Mouse (Mus musculus): ENCODE data around the gene 6430628N08Rik. TPM values are rescaled to one million over a fixed set of nuclear protein-coding genes. Genes with fewer than 3 reads are reported as not detected.

Gene 6430628N08Rik
- polyA plus RNA-seq, 1 experiment = not detected

GRCm38 (mm10) chr4:115906791-115907190 is 16.3 kb downstream of the 6430628N08Rik start:
- H3K4me3 ChIP-seq (ENCODE audit: insufficient read depth, low read length) = no peak overlapping the region
- no peaks in the 10 kb centered on the region for H3K4me1 ChIP-seq (ENCODE audit: control insufficient read depth, insufficient read depth, low read length)
- no peak overlapping the region for H3K27ac ChIP-seq (ENCODE audit: insufficient read depth, low read depth, low read length)
- TF ChIP-seq CTCF (IDR thresholded peaks at IDR 0.05; ENCODE audit: low read depth, low read length) (no peak), POLR2A (IDR thresholded peaks at IDR 0.05; ENCODE audit: borderline replicate concordance, low read depth, low read length) (no peak)

- no peaks in the 10 kb centered on the region for H3K4me1 ChIP-seq (ENCODE audit: control insufficient read depth, insufficient read depth, low read length)
- no peak overlapping the region for H3K27ac ChIP-seq (ENCODE audit: insufficient read depth, low read depth, low read length)
- no peak overlapping the region for H3K4me3 ChIP-seq (ENCODE audit: insufficient read depth, low read length)
- TF ChIP-seq POLR2A (IDR thresholded peaks at IDR 0.05; ENCODE audit: borderline replicate concordance, low read depth, low read length) (no peak), CTCF (IDR thresholded peaks at IDR 0.05; ENCODE audit: low read depth, low read length) (no peak)
Observed at GRCm38 (mm10) chr4:115907994-115908393, 17.5 kb downstream of the 6430628N08Rik start.

- Histone ChIP-seq H3K27ac (ENCODE audit: insufficient read depth, low read depth, low read length) (no peak overlapping the region), H3K4me1 (ENCODE audit: control insufficient read depth, insufficient read depth, low read length) (no peaks in the 10 kb centered on the region), H3K4me3 (ENCODE audit: insufficient read depth, low read length) (no peak overlapping the region)
- no peak for TF ChIP-seq CTCF (IDR thresholded peaks at IDR 0.05; ENCODE audit: low read depth, low read length)
- TF ChIP-seq POLR2A (IDR thresholded peaks at IDR 0.05; ENCODE audit: borderline replicate concordance, low read depth, low read length) = no peak
Observed at GRCm38 (mm10) chr4:115908641-115909040, 18.2 kb downstream of the 6430628N08Rik start.

GRCm38 (mm10) chr4:115911586-115911985 is 21.1 kb downstream of the 6430628N08Rik start:
- Histone ChIP-seq H3K4me3 (ENCODE audit: insufficient read depth, low read length) (no peak overlapping the region), H3K4me1 (ENCODE audit: control insufficient read depth, insufficient read depth, low read length) (no peaks in the 10 kb centered on the region), H3K27ac (ENCODE audit: insufficient read depth, low read depth, low read length) (no peak overlapping the region)
- TF ChIP-seq POLR2A (IDR thresholded peaks at IDR 0.05; ENCODE audit: borderline replicate concordance, low read depth, low read length) (no peak), CTCF (IDR thresholded peaks at IDR 0.05; ENCODE audit: low read depth, low read length) (no peak)

- Histone ChIP-seq H3K27ac (ENCODE audit: insufficient read depth, low read depth, low read length) (no peak overlapping the region), H3K4me3 (ENCODE audit: insufficient read depth, low read length) (no peak overlapping the region), H3K4me1 (ENCODE audit: control insufficient read depth, insufficient read depth, low read length) (no peaks in the 10 kb centered on the region)
- TF ChIP-seq POLR2A (IDR thresholded peaks at IDR 0.05; ENCODE audit: borderline replicate concordance, low read depth, low read length) (no peak), CTCF (IDR thresholded peaks at IDR 0.05; ENCODE audit: low read depth, low read length) (no peak)
Observed at GRCm38 (mm10) chr4:115919911-115920310, 29.4 kb downstream of the 6430628N08Rik start.

GRCm38 (mm10) chr4:115922688-115923087 is 32.2 kb downstream of the 6430628N08Rik start:
- TF ChIP-seq CTCF (IDR thresholded peaks at IDR 0.05; ENCODE audit: low read depth, low read length) (no peak), POLR2A (IDR thresholded peaks at IDR 0.05; ENCODE audit: borderline replicate concordance, low read depth, low read length) (no peak)
- Histone ChIP-seq H3K27ac (ENCODE audit: insufficient read depth, low read depth, low read length) (no peak overlapping the region), H3K4me3 (ENCODE audit: insufficient read depth, low read length) (no peak overlapping the region), H3K4me1 (ENCODE audit: control insufficient read depth, insufficient read depth, low read length) (no peaks in the 10 kb centered on the region)

GRCm38 (mm10) chr4:115923262-115923880 is 32.9 kb downstream of the 6430628N08Rik start:
- TF ChIP-seq CTCF (IDR thresholded peaks at IDR 0.05; ENCODE audit: low read depth, low read length) = no peak
- no peak for TF ChIP-seq POLR2A (IDR thresholded peaks at IDR 0.05; ENCODE audit: borderline replicate concordance, low read depth, low read length)
- H3K27ac ChIP-seq (ENCODE audit: insufficient read depth, low read depth, low read length) = no peak overlapping the region
- H3K4me3 ChIP-seq (ENCODE audit: insufficient read depth, low read length) = no peak overlapping the region
- no peaks in the 10 kb centered on the region for H3K4me1 ChIP-seq (ENCODE audit: control insufficient read depth, insufficient read depth, low read length)

- no peak overlapping the region for H3K27ac ChIP-seq (ENCODE audit: insufficient read depth, low read depth, low read length)
- no peaks in the 10 kb centered on the region for H3K4me1 ChIP-seq (ENCODE audit: control insufficient read depth, insufficient read depth, low read length)
- no peak overlapping the region for H3K4me3 ChIP-seq (ENCODE audit: insufficient read depth, low read length)
Observed at GRCm38 (mm10) chr4:115927637-115928036, 37.2 kb downstream of the 6430628N08Rik start.

GRCm38 (mm10) chr4:115931556-115932088 is 41.2 kb downstream of the 6430628N08Rik start:
- Histone ChIP-seq H3K4me1 (ENCODE audit: control insufficient read depth, insufficient read depth, low read length) (no peaks in the 10 kb centered on the region), H3K4me3 (ENCODE audit: insufficient read depth, low read length) (no peak overlapping the region), H3K27ac (ENCODE audit: insufficient read depth, low read depth, low read length) (no peak overlapping the region)
- TF ChIP-seq CTCF (IDR thresholded peaks at IDR 0.05; ENCODE audit: low read depth, low read length) = no peak
- no peak for TF ChIP-seq POLR2A (IDR thresholded peaks at IDR 0.05; ENCODE audit: borderline replicate concordance, low read depth, low read length)

More at GRCm38 (mm10) chr4:115927637-115928036, 37.2 kb downstream of the 6430628N08Rik start:
- no peak for TF ChIP-seq POLR2A (IDR thresholded peaks at IDR 0.05; ENCODE audit: borderline replicate concordance, low read depth, low read length)
- no peak for TF ChIP-seq CTCF (IDR thresholded peaks at IDR 0.05; ENCODE audit: low read depth, low read length)

- TF ChIP-seq CTCF (IDR thresholded peaks at IDR 0.05; ENCODE audit: low read depth, low read length) = no peak
- no peak for TF ChIP-seq POLR2A (IDR thresholded peaks at IDR 0.05; ENCODE audit: borderline replicate concordance, low read depth, low read length)
- no peak overlapping the region for H3K4me3 ChIP-seq (ENCODE audit: insufficient read depth, low read length)
- no peaks in the 10 kb centered on the region for H3K4me1 ChIP-seq (ENCODE audit: control insufficient read depth, insufficient read depth, low read length)
- H3K27ac ChIP-seq (ENCODE audit: insufficient read depth, low read depth, low read length) = no peak overlapping the region
Observed at GRCm38 (mm10) chr4:115935835-115936581, 45.5 kb downstream of the 6430628N08Rik start.

Measured in bone marrow macrophage, adult 2 months (primary cell).